Mouse (Mus musculus): ENCODE measurements around the gene Rps27a. TPM values are rescaled to one million over a fixed set of nuclear protein-coding genes. Genes with fewer than 3 reads are reported as not detected.
"Not testable (repeated sequence)": the region's sequence is repeated elsewhere in the genome, so short reads cannot be mapped to it uniquely, and the experiment has no call there.

Gene Rps27a
- total RNA-seq (2015) (1,480 and 1,646 TPM in 2 replicates), total RNA-seq (2017) (732 and 809 TPM in 2 replicates)

DNA sequence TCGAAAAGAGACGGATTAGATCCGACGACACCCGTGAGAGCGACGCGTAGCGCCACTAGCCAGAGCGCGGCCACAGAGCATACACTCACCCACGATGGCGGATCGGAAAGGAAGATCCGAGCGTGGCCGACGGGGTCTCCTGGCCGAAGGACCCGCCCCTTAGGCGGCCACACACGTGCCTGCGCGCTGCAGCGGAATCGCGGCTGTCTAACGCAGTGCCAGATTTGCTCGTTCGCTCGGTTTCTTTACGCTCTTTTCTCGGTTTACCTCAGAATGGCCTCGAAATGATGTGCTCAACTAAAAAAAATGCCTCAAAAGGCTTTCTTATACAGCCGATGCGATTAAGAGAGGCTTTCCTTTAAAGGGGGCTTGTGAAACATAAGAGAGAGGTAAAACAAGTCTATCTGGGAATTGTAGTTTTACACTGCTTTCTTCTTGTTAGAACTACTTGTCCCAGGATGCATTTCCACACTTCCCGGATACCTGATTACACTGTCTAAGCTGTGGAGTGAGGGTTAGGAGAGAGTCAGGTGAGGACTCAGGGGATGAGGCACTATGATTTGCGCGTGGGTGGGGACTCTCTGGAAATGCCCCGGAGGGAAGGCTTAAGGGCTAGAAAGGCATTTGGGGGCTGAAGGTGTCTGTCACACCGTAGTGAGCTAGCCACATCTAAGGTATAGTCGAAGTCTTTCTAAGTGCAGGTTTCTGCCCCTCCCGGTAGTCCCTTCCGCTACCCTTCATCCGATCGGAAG, at the start of gene Rps27a, which contains the start of gene Clhc1:
TSS of gene Rps27a (minus strand) at position 358 of the 752 bp plus-strand sequence.
TSS of gene Clhc1 (plus strand) at position 199 of the 752 bp plus-strand sequence.
- peak; percentile 91 for ATAC-seq (ENCODE audit: poor library complexity, severe bottlenecking)

- ATAC-seq (ENCODE audit: poor library complexity, severe bottlenecking) = no peak
Measured at GRCm38 (mm10) chr11:29597159-29597558, 49.2 kb upstream of the Rps27a start.

GRCm38 (mm10) chr11:29595217-29595616, 47.3 kb upstream of the Rps27a start:
- no peak for ATAC-seq (ENCODE audit: poor library complexity, severe bottlenecking)

DNA sequence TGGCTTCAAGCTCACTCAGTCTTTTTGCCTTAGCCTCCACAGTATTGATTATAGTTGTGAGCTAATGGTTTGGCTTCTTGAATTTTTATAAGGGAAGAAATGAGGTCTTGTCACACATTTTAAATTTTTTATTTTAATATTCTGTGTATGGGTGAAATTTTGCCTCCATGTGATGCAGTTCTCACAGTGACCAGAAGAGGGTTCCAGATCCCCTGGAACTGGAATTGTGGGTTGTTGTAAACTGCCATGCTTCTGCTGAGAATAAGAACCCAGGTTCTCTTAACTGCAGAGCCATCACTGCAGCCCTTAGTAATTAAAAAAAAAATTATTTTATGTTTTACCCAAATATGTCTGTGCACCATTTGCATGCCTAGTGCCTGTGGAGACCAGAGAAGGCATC, 31.7 kb upstream of the Rps27a start:
- peak; percentile 54; the same call in 1 of the 2 replicates for ATAC-seq (ENCODE audit: poor library complexity, severe bottlenecking)

GRCm38 (mm10) chr11:29572656-29573055, 24.7 kb upstream of the Rps27a start:
- no peak for ATAC-seq (ENCODE audit: poor library complexity, severe bottlenecking)

GRCm38 (mm10) chr11:29571536-29571935, 23.6 kb upstream of the Rps27a start:
- no peak for ATAC-seq (ENCODE audit: poor library complexity, severe bottlenecking)

DNA sequence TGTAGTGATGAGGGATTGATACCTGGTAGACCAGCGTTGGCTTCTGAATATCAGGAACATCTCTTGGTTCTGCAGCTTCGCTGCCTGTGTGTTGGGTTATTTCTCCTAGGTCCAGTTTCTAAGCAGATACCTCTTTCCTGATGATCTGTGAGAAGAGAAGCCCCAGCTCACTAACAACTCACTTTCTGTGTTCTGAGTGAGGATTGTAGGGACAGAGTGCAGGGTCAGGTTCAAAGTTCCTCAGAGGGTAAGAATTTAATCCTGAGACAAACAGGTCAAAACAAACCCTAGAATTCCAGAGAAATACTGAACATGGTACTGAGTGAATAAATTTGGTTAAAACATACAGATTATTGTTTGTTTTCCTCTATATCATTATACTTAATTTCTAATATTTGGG, 15.5 kb upstream of the Rps27a start:
- ATAC-seq (ENCODE audit: poor library complexity, severe bottlenecking) = no peak

DNA sequence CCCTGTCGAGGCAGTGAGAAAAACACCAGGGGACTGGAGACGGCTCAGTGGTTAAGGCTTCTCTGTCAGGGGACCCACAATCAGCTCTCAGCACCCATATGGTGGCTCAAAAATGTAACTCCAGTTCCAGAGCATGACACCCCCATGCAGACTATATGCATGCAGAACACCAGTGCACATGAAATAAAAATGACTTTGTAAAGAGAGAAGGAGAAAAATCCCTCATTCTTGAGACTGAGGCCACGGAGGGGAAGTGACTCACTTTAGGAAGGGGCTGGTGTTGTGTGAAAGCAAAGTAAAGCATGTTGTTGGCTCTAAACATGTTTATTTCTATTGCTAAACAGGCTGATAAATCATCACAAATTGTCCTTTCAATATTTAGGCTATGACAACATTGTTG, 13.1 kb upstream of the Rps27a start:
- no peak for ATAC-seq (ENCODE audit: poor library complexity, severe bottlenecking)

- ATAC-seq (ENCODE audit: poor library complexity, severe bottlenecking) = no peak
Measured at GRCm38 (mm10) chr11:29560452-29560851, 12.5 kb upstream of the Rps27a start.

- peak; percentile 39 for ATAC-seq (ENCODE audit: poor library complexity, severe bottlenecking)
Measured at GRCm38 (mm10) chr11:29549425-29549778, 1.5 kb upstream of the Rps27a start.

DNA sequence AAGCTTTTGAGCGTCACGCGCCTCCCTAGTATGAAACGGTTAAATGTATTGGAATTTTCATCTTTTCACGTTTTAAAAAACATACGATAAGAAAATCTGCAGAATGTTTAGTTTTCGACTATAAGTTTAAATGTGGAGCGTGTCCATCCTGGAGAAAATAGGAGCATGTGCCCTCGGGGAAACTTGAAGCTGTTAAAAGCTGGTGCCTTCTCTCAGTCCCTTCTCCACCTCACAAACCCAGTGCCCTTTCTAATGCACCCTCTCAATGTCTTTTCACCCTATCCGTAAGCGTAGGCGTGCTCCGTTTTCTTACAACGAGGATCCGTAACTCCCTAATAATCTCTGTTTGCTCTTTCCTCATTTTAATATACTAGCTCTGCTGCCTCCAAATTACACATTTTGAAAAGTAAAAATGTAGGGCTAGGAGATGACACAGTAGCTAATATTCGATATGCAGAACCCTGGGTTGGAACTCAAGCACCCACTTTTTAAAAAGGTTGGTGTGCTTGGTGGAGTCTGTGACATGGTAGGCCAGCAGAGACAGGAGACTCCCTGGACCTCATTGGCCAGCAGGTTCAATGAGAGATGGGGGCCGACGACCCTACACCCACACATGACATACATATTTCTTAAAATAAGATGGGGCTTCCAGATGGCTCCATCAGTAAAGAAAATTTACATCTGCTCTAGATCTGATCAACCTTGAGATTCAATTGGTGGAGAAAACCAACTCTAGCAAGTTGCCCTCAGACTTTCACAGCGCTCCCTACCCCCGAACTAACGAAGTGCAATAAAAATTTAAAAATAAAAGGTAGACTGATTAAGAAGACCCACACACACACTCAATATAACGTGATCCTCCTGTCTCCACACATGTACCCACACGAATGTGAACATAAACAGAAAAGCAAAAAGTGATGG, 855 bp upstream of the Rps27a start:
- no peak for ATAC-seq (ENCODE audit: poor library complexity, severe bottlenecking)

DNA sequence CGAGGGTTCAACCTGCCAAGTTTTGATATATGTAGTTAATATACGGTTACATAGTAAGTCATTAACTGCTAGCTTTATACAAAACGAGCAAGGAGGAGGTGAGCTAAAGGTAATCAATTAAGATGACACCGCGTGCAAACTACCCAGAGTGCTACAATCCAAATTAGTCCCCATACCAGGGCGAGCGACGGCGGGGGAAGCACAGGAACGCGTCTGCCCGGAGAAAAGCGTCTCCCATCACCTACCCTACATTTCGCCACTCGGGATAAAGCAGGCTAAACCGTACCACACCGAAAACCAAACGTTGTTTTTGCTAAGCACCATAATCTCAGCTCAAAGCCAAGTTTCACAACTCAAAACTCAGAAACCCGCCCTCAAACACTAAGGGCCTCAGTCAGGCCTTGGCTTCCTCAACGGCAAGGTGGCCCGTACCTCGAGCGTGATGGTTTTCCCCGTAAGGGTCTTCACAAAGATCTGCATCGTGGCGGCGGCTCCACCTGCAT, 609 bp downstream of the Rps27a start:
- ATAC-seq (ENCODE audit: poor library complexity, severe bottlenecking) = peak; percentile 25

DNA sequence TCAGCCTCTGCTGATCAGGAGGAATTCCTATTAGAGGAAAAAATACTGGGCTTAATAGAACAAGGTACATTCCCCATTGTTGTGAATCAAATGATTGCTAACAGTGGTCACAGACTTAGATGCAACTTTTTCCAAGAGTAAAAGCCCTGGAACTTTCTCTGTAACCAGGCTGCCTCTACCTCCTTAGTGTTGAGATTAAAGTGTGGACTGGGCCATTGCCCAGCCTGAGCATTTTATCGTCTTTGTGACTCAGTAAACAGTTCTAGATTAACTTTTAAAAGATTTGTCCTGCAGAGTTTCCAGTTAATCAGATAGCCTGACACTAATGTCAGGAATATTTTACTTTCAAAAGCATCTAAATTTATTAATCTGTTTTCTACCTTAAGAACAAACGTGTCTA, 1.1 kb downstream of the Rps27a start:
- ATAC-seq (ENCODE audit: poor library complexity, severe bottlenecking) = no peak

DNA sequence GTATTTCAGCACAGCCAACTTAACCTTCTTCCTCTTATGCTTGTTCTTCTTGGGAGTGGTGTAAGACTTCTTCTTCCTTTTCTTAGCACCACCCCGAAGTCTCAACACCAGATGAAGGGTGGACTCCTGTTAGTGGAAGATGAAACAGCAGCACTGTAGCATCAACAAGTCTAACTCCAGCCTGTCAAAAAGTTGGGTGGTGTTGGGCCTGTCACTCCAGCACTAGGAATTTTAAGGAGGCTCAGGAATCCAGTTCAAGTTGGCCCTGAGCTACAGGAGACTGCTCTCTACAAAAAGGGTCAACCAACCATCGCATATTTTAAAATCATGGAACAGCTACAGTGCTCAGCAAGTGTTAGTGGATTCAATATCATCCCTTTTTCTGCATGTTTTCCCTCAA, 1.6 kb downstream of the Rps27a start:
- ATAC-seq (ENCODE audit: poor library complexity, severe bottlenecking) = not testable (repeated sequence)

- ATAC-seq (ENCODE audit: poor library complexity, severe bottlenecking) = not testable (repeated sequence)
Measured at GRCm38 (mm10) chr11:29545150-29545752, 2.7 kb downstream of the Rps27a start.

GRCm38 (mm10) chr11:29544225-29544945, 3.5 kb downstream of the Rps27a start:
- no peak for ATAC-seq (ENCODE audit: poor library complexity, severe bottlenecking)

GRCm38 (mm10) chr11:29538201-29538600, 9.7 kb downstream of the Rps27a start:
- no peak for ATAC-seq (ENCODE audit: poor library complexity, severe bottlenecking)

DNA sequence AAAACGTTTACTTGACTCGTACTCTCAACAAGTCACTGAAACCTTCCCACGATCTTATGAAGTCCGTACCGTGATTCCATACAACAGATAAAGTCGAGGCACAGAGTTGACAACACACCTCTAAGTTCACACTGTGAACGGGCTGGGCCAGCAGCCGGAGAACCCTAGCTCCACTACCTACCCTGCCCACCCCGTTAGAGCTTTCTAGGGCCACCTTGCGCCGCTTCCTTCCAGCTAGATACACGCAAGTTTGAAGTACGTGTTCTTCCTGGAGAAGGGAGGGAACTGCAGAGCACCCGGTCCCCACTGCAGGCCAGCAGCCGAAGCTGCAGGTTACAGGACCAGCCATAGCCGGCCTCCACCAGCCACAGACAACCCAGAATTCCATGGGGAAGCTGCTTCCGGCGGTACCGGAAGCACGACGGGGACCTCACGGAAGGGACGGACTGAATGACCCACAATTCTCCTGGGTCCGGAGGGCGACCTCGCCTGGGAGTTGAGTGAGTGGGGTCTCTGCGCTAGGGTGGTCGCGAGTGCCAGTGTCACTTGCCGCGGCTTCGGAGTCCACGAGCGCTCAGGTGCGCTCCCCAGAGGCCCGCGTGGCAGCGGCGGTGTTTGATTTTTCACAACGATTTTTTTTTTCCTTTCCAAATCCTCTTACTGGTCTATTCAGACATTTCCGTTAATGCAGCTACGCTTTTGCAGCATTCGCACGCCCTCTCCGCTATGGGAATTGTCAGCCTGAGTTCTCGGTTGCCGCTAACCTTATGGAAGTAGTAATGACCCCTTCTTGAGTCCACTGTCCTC, 21.7 kb downstream of the Rps27a start, which contains the start of gene Mtif2:
TSS of gene Mtif2 (plus strand) at position 421 of the 807 bp plus-strand sequence.
- peak; percentile 88 for ATAC-seq (ENCODE audit: poor library complexity, severe bottlenecking)

GRCm38 (mm10) chr11:29514682-29515412, 33.1 kb downstream of the Rps27a start, which contains the start of gene Prorsd1:
Gene Prorsd1 (minus strand): TSS chr11:29515033.
- peak; percentile 99 for ATAC-seq (ENCODE audit: poor library complexity, severe bottlenecking)

Data from megakaryocyte, adult 5-6 weeks (primary cell).